ENCODE assay signal across 9 mouse cellular contexts in the genomic region with DNA sequence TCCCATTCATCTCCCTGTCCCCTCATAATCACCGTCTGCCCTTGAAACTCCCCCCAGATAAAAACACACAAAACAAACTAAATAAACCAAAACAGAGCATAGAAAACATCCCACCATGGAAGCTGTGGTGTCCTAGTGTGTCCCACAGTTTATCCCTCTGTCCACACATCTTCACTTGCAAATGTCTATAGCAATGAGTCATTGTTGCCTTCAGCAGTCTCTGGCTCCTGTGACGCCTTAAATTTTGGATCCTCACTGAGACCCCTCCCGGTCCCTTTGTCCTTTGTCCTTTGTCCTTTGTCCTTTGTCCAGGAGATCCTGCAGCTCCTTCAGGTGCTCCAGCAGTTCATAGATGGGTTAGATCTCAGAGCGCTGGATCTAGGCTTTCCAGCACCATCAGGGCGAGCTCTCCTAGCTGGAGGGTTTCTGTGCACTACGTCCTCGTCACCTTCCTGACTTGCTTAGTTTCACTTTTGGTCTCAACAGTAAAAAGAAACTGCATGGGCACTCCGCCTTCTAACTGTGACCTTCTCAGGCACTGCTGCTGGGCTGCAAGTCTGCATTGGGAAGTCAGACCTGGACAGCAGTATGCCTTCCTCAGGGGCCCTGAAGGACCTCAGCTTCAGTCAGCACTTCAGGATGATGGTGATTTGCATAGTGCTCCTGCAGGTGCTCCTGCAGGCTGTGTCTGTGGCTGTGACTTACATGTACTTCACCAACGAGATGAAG. TPM values are rescaled to one million over a fixed set of nuclear protein-coding genes. Genes with fewer than 3 reads are reported as not detected.
DNase-seq lines count a peak whose midpoint lies in the region; ATAC-seq and TF ChIP-seq lines count a peak whose summit lies in the region.
"Had no signal": no experiment of that assay in that cellular context is flagged by ENCODE, and none has a peak within 500 bp of the region (broad histone marks: within the 10 kb centered on the region; RNA-seq: fewer than 3 reads in every experiment).

Gene Tnfsf10, plus strand, starts transcription at position 470 of the 729 bp plus-strand sequence.

- DNase-seq in liver, adult 2 months (ENCODE audit: extremely low read depth, low read depth, low spot score): peak; percentile 66
- DNase-seq in liver: no peak
- peak; percentile 74 for DNase-seq in heart, adult 8-10 months (ENCODE audit: low spot score)
- peak; percentile 73 to 74 for DNase-seq in kidney, postnatal 36 days
- peak; percentile 78 for DNase-seq in thymus, postnatal 25 days
- DNase-seq in forebrain, postnatal 0 days: no peak
- DNase-seq in neural tube, embryonic 10.5 days (ENCODE audit: extremely low spot score, low spot score): no peak

- H3K4me3 ChIP-seq in liver, adult 2 months (ENCODE audit: insufficient read depth, low read depth, low read length): peak within 1 kb of the TSS; percentile 52
- H3K4me3 ChIP-seq in myocyte: peak within 1 kb of the TSS; percentile 5
- no peak within 1 kb of the TSS for H3K4me3 ChIP-seq in forebrain, postnatal 0 days (ENCODE audit: low read depth, low read length)
- H3K4me3 ChIP-seq: neural tube, embryonic 13.5 days had no signal

- WGBS in liver, adult 2 months: 37% methylated on average over 9 of the region's 9 CpGs
- 71% methylated on average over 9 of the region's 9 CpGs for WGBS in forebrain, postnatal 0 days

- H3K27me3 ChIP-seq in liver, adult 2 months (ENCODE audit: control insufficient read depth, insufficient read depth, low read length): no peaks in the 10 kb centered on the region
- no peaks in the 10 kb centered on the region for H3K27me3 ChIP-seq in myocyte (ENCODE audit: control insufficient read depth, insufficient read depth, insufficient read length)
- no peaks in the 10 kb centered on the region for H3K27me3 ChIP-seq in forebrain, postnatal 0 days (ENCODE audit: insufficient read depth, low read length)
- H3K27me3 ChIP-seq: neural tube, embryonic 13.5 days had no signal

- H3ac ChIP-seq in myocyte (ENCODE audit: control insufficient read depth, insufficient read length): no peak within 1 kb of the TSS

- no peak for TF ChIP-seq CTCF in liver, adult 2 months (IDR thresholded peaks at IDR 0.05; ENCODE audit: low read depth, low read length)
- TF ChIP-seq CTCF in forebrain, postnatal 0 days (IDR thresholded peaks at IDR 0.05; ENCODE audit: low read depth): no peak

- no peak for ATAC-seq in forebrain, postnatal 0 days

- H3K79me2 ChIP-seq in liver, adult 2 months (ENCODE audit: control insufficient read depth, insufficient read depth, low read length): no peaks in the 10 kb centered on the region
- no peaks in the 10 kb centered on the region for H3K79me2 ChIP-seq in myocyte (ENCODE audit: control insufficient read depth, insufficient read depth)

- no peak for TF ChIP-seq POLR2A in liver, adult 2 months (IDR thresholded peaks at IDR 0.05; ENCODE audit: extremely low read depth, insufficient read depth, low read length)
- no peak for TF ChIP-seq POLR2A in myocyte (IDR thresholded peaks at IDR 0.05; ENCODE audit: insufficient read length, low read depth)

- H3K9ac ChIP-seq in liver, adult 2 months (ENCODE audit: low read depth, low read length): peak within 1 kb of the TSS; percentile 64
- no peak within 1 kb of the TSS for H3K9ac ChIP-seq in forebrain, postnatal 0 days
- H3K9ac ChIP-seq: neural tube, embryonic 13.5 days had no signal

- H3K4me1 ChIP-seq in liver, adult 2 months (ENCODE audit: control insufficient read depth, insufficient read depth, low read length): peaks cover 4% of the 10 kb centered on the region
- H3K4me1 ChIP-seq in forebrain, postnatal 0 days (ENCODE audit: insufficient read depth): 0 out of 2 replicates have a peak, but pooled peaks cover 3% of the 10 kb centered on the region

- peak within 1 kb of the TSS; percentile 81 for H3K4me2 ChIP-seq in myocyte (ENCODE audit: low read depth)
- H3K4me2 ChIP-seq in forebrain, postnatal 0 days (ENCODE audit: low read depth): no peak within 1 kb of the TSS
- H3K4me2 ChIP-seq: neural tube, embryonic 13.5 days had no signal

- H3K36me3 ChIP-seq in liver, adult 2 months (ENCODE audit: control insufficient read depth, insufficient read depth, low read length): no peaks in the 10 kb centered on the region
- no peaks in the 10 kb centered on the region for H3K36me3 ChIP-seq in myocyte (ENCODE audit: control insufficient read depth, insufficient read depth)
- no peaks in the 10 kb centered on the region for H3K36me3 ChIP-seq in forebrain, postnatal 0 days (ENCODE audit: insufficient read depth)
- H3K36me3 ChIP-seq: neural tube, embryonic 13.5 days had no signal

- H3K27ac ChIP-seq in liver, adult 2 months (replicated peaks; ENCODE audit: insufficient read depth, low read depth, low read length): peak within 1 kb of the TSS; percentile 43
- H3K27ac ChIP-seq in forebrain, postnatal 0 days (ENCODE audit: low read depth, low read length): no peak within 1 kb of the TSS
- H3K27ac ChIP-seq: neural tube, embryonic 13.5 days had no signal

- H3K9me3 ChIP-seq in forebrain, postnatal 0 days (ENCODE audit: low read length): no peaks in the 10 kb centered on the region
- H3K9me3 ChIP-seq: neural tube, embryonic 13.5 days had no signal

TF ChIP-seq in myocyte, 11 proteins besides CTCF, POLR2A, EP300 and RAD21:
- TF ChIP-seq SRF (IDR thresholded peaks at IDR 0.05; ENCODE audit: control insufficient read depth, insufficient read length, low read depth) (no peak), E2F4 (IDR thresholded peaks at IDR 0.05; ENCODE audit: insufficient read depth) (no peak), TCF3 (IDR thresholded peaks at IDR 0.05; ENCODE audit: insufficient read length, low read depth) (no peak), MYOG (IDR thresholded peaks at IDR 0.05; ENCODE audit: control insufficient read depth in 1 of 3, insufficient read depth in 1 of 3, insufficient read length in 2 of 3, low read depth in 2 of 3) (no peak), CEBPB (IDR thresholded peaks at IDR 0.05; ENCODE audit: insufficient read depth, poor library complexity, severe bottlenecking) (no peak), MYOD1 (IDR thresholded peaks at IDR 0.05; ENCODE audit: control insufficient read depth in 1 of 3, insufficient read length in 2 of 3, low read depth in 2 of 3) (no peak), USF1 (IDR thresholded peaks at IDR 0.05; ENCODE audit: low read depth) (no peak), MAX (IDR thresholded peaks at IDR 0.05; ENCODE audit: low read depth) (no peak), REST (IDR thresholded peaks at IDR 0.05; ENCODE audit: insufficient read depth, insufficient read length) (no peak), TCF12 (IDR thresholded peaks at IDR 0.05; ENCODE audit: insufficient read depth, poor library complexity, severe bottlenecking) (no peak), POLR2AphosphoS2 (IDR thresholded peaks at IDR 0.05; ENCODE audit: insufficient read length, low read depth) (no peak)
TF ChIP-seq in myocyte: peak in this region for 0.

RNA-seq across cellular contexts. Expression of gene Tnfsf10, which starts in this region (rescaled TPM):
- total RNA-seq in liver, adult 2 months (2014; rRNA removed): 3.9 and 5.0 TPM in 2 replicates
- 1.1 and 2.2 TPM in 2 replicates for polyA plus RNA-seq in liver, adult 2 months (2012; rRNA removed)
- 1 to 10 TPM; 7.8 to 9.9 (median 9.6) TPM for total RNA-seq in heart, adult 8-10 months (2022)
- not detected for polyA plus RNA-seq in myocyte (2012; fragmentation: generic; extraction: Trizol)
- 0.69 and 0.76 TPM in 2 replicates for total RNA-seq in forebrain, postnatal 0 days (2014; rRNA removed)
- polyA plus RNA-seq in forebrain, postnatal 0 days (2015; fragmentation: Nextera tagmentation; extraction: Ambion mirVana): 0.19 and 0.38 TPM in 2 replicates
- polyA plus RNA-seq: neural tube, embryonic 13.5 days had no signal

Comparison
In these comparisons a context has a peak if more than half of its experiments do, and no peak if none do; other contexts are left out.
1. DNase-seq: peak in liver, adult 2 months (single experiment), heart, adult 8-10 months (single experiment), kidney, postnatal 36 days (2 of 2) and thymus, postnatal 25 days (single experiment); none in liver (single experiment), forebrain, postnatal 0 days (single experiment) and neural tube, embryonic 10.5 days (single experiment).